Mouse (Mus musculus): ENCODE results near the gene D330020A13Rik. TPM values are rescaled to one million over a fixed set of nuclear protein-coding genes. Genes with fewer than 3 reads are reported as not detected.

The D330020A13Rik gene
- not detected in 2 replicates for polyA plus RNA-seq (2012; rRNA removed; ENCODE audit: low replicate concordance)

DNA sequence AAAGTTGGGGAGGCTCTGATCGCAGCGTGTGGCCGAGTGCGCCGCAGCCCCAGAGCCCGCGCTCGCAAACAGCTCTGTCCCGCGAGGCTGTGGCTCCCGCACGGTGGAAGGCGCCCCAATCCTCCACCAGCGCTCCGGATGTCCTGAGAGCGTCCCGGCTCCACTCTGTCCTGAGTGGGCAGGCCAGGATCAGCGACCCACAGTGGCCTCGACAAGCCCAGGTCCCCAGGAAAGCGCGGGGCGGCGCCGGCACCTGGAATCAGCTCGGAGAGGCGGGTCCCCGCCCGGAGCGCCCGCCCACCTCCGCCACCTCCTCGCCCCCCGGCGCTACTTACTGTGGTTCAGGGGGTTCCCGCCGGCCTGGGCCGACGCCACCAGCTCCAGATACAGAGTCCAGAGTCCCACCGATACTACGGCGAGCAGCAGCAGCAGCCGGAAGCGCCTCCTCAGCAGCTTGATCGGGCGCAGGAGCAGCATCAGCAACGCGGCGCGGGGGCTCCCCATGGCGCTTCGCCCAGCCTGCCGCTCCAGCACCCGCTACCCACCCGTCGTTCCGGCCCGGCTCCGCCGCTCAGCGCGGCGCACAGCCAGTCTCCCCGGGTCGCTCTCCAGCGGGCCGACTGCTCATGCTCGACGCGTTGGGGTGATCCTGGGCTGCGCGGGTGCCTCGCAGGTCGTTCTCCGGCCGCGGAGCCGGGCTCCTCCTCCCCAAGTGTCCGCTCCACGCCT, at the start of gene D330020A13Rik, which contains the start of gene B4galnt3:
TSS of gene D330020A13Rik (plus strand) at position 309 of the 729 bp plus-strand sequence.
TSS of gene B4galnt3 (minus strand) at position 504 of the 729 bp plus-strand sequence.

Other genes starting within 250 kb of the D330020A13Rik start
- gene Ninj2, start 201.0 kb upstream of the D330020A13Rik start, polyA plus RNA-seq (2012; rRNA removed; ENCODE audit: low replicate concordance) = 0.48 TPM in 1 of 2 replicates, not detected in the other
- 0.13 TPM in 1 of 2 replicates, not detected in the other for gene B4galnt3, start 195 bp downstream of the D330020A13Rik start, polyA plus RNA-seq (2012; rRNA removed; ENCODE audit: low replicate concordance)
- 4.6 and 6.4 TPM in 2 replicates for gene Kdm5a, start 69.8 kb downstream of the D330020A13Rik start, polyA plus RNA-seq (2012; rRNA removed; ENCODE audit: low replicate concordance)
- gene Ccdc77, start 70.0 kb downstream of the D330020A13Rik start, polyA plus RNA-seq (2012; rRNA removed; ENCODE audit: low replicate concordance) = 3.1 and 4.7 TPM in 2 replicates
- gene Il17ra, start 168.9 kb downstream of the D330020A13Rik start, polyA plus RNA-seq (2012; rRNA removed; ENCODE audit: low replicate concordance) = 14.3 and 43.2 TPM in 2 replicates
- 0.06 and 0.33 TPM in 2 replicates for gene Tmem121b, start 199.4 kb downstream of the D330020A13Rik start, polyA plus RNA-seq (2012; rRNA removed; ENCODE audit: low replicate concordance)
- gene Hdhd5, start 237.0 kb downstream of the D330020A13Rik start, polyA plus RNA-seq (2012; rRNA removed; ENCODE audit: low replicate concordance) = 26.6 and 27.4 TPM in 2 replicates

Measured in subcutaneous adipose tissue, adult 2 months (tissue).